Mouse (Mus musculus) small intestine, adult 2 months (tissue): ENCODE results near the gene Cdc42ep2. TPM values are rescaled to one million over a fixed set of nuclear protein-coding genes. Genes with fewer than 3 reads are reported as not detected.

Experiments
- H3K27ac ChIP-seq: fragments of 200-500 bp; 2 replicates; pipeline ENCODE4 v1.5.1; 2012; ENCODE audit warnings: low read depth, low read length, control low read depth, inconsistent platforms; ENCODE audit not compliant: insufficient read depth
- H3K27me3 ChIP-seq: fragments of 200-500 bp; 2 replicates; pipeline ENCODE4 v1.6.1; 2012; ENCODE audit warnings: mild to moderate bottlenecking, moderate library complexity, low read length, inconsistent platforms; ENCODE audit not compliant: control insufficient read depth, insufficient read depth
- H3K36me3 ChIP-seq: fragments of 200-500 bp; 2 replicates; pipeline ENCODE4 v1.6.1; 2012; ENCODE audit warnings: mild to moderate bottlenecking, low read length, control low read depth, inconsistent platforms; ENCODE audit not compliant: control insufficient read depth, insufficient read depth
- H3K4me1 ChIP-seq: fragments of 200-500 bp; 2 replicates; pipeline ENCODE4 v1.6.1; 2012; ENCODE audit warnings: low read length, inconsistent platforms, mixed read lengths; ENCODE audit not compliant: control insufficient read depth, insufficient read depth, insufficient read length
- H3K4me3 ChIP-seq: fragments of 200-500 bp; 2 replicates; pipeline ENCODE4 v1.5.1; 2012; ENCODE audit warnings: low read depth, mild to moderate bottlenecking, control low read depth, inconsistent platforms, low read length, moderate library complexity
- CTCF ChIP-seq: fragments of 200-500 bp; IDR thresholded peaks from 2 replicates; pipeline ENCODE4 v1.5.1; 2012; ENCODE audit warnings: low read depth, mild to moderate bottlenecking, control low read depth, inconsistent platforms, low read length, moderate library complexity, mixed read lengths; ENCODE audit not compliant: insufficient replicate concordance, insufficient read length; ENCODE audit errors: extremely low read depth
- POLR2A ChIP-seq: fragments of 200-500 bp; IDR thresholded peaks from 2 replicates; pipeline ENCODE4 v1.6.1; 2012; ENCODE audit warnings: low read depth, mild to moderate bottlenecking, control low read depth, inconsistent platforms, low read length, moderate library complexity
- WGBS: fragments of 180-500 bp; shearing (Covaris S2); methylation state at CpG from one replicate; pipeline ENCODE4 v1.1.7; 2018; 5-methylcytosine and 5-hydroxymethylcytosine counted together
- polyA plus RNA-seq: library from polyadenylated mRNA; depleted of rRNA; stranded (reverse); fragments of >200 nt; gene quantifications from 2 replicates; pipeline ENCODE4 v1.2.3, GENCODE M21; 2012

Cdc42ep2 gene
- polyA plus RNA-seq, 1 experiment, result 30.6 TPM

GRCm38 (mm10) chr19:5881155-5881554, 43.5 kb downstream of the Cdc42ep2 start:
- H3K27ac ChIP-seq, result peak overlapping the region; percentile 98
- TF ChIP-seq CTCF (no peak), POLR2A (no peak; the same call in 1 of the 2 replicates)
- no peak overlapping the region for H3K4me3 ChIP-seq
- peaks cover 55% of the 10 kb centered on the region for H3K4me1 ChIP-seq
- WGBS, result 33% methylated on average over 6 of the region's 6 CpGs
- no peaks in the 10 kb centered on the region for H3K27me3 ChIP-seq
- peaks cover 35% of the 10 kb centered on the region for H3K36me3 ChIP-seq

GRCm38 (mm10) chr19:5879735-5880134, 44.9 kb downstream of the Cdc42ep2 start:
- H3K4me3 ChIP-seq, result peak overlapping the region; percentile 54
- peaks cover 53% of the 10 kb centered on the region for H3K4me1 ChIP-seq
- H3K27me3 ChIP-seq, result no peaks in the 10 kb centered on the region
- WGBS, result 87% methylated on average over 7 of the region's 7 CpGs
- TF ChIP-seq CTCF, result no peak
- no peak for TF ChIP-seq POLR2A
- H3K36me3 ChIP-seq, result peaks cover 28% of the 10 kb centered on the region
- peak overlapping the region; percentile 98 for H3K27ac ChIP-seq

GRCm38 (mm10) chr19:5878916-5879315, 45.7 kb downstream of the Cdc42ep2 start:
- WGBS, result 26% methylated on average over 3 of the region's 3 CpGs
- H3K27ac ChIP-seq, result peak overlapping the region; percentile 98
- no peak for TF ChIP-seq CTCF
- no peak for TF ChIP-seq POLR2A
- no peaks in the 10 kb centered on the region for H3K27me3 ChIP-seq
- H3K4me3 ChIP-seq, result peak overlapping the region; percentile 62
- peaks cover 24% of the 10 kb centered on the region for H3K36me3 ChIP-seq
- peaks cover 47% of the 10 kb centered on the region for H3K4me1 ChIP-seq

GRCm38 (mm10) chr19:5878362-5878722, 46.3 kb downstream of the Cdc42ep2 start:
- Histone ChIP-seq H3K27me3 (no peaks in the 10 kb centered on the region), H3K4me3 (peak overlapping the region; percentile 62), H3K27ac (peak overlapping the region; percentile 98), H3K36me3 (peaks cover 22% of the 10 kb centered on the region), H3K4me1 (peaks cover 41% of the 10 kb centered on the region)
- 11% methylated on average over 7 of the region's 7 CpGs for WGBS
- TF ChIP-seq POLR2A, result peak; percentile 42; the same call in 1 of the 2 replicates
- no peak for TF ChIP-seq CTCF

- peak within 1 kb of the TSS; percentile 62 for H3K4me3 ChIP-seq
- no peaks in the 10 kb centered on the region for H3K27me3 ChIP-seq
- H3K36me3 ChIP-seq, result peaks cover 21% of the 10 kb centered on the region
- TF ChIP-seq CTCF (peak; percentile 75; the same call in 1 of the 2 replicates), POLR2A (no peak; the same call in 1 of the 2 replicates)
- peaks cover 43% of the 10 kb centered on the region for H3K4me1 ChIP-seq
- H3K27ac ChIP-seq, result peak within 1 kb of the TSS; percentile 98
- 33% methylated on average over 15 of the region's 15 CpGs for WGBS
These were observed 46.8 kb downstream of the Cdc42ep2 start, which contains the start of gene Slc25a45 for GRCm38 (mm10) chr19:5877618-5878361. Gene Slc25a45 (plus strand): TSS chr19:5877808.

- WGBS, result under 1% methylated on average over 37 of the region's 37 CpGs
- Histone ChIP-seq H3K27ac (peak within 1 kb of the TSS; percentile 43; the same call in 1 of the 2 replicates), H3K36me3 (peaks cover 14% of the 10 kb centered on the region), H3K27me3 (no peaks in the 10 kb centered on the region), H3K4me1 (peaks cover 28% of the 10 kb centered on the region), H3K4me3 (peak within 1 kb of the TSS; percentile 85)
- TF ChIP-seq POLR2A (peak; percentile 65), CTCF (no peak)
These were observed 49.6 kb downstream of the Cdc42ep2 start, which contains the start of gene Frmd8 for GRCm38 (mm10) chr19:5874969-5875480. Gene Frmd8 (minus strand): TSS chr19:5875274.

GRCm38 (mm10) chr19:5874391-5874968, 50.1 kb downstream of the Cdc42ep2 start:
- H3K4me1 ChIP-seq, result peaks cover 23% of the 10 kb centered on the region
- no peaks in the 10 kb centered on the region for H3K27me3 ChIP-seq
- 3% methylated on average over 13 of the region's 13 CpGs for WGBS
- TF ChIP-seq POLR2A (no peak), CTCF (no peak)
- H3K27ac ChIP-seq, result peak overlapping the region; percentile 43; the same call in 1 of the 2 replicates
- H3K4me3 ChIP-seq, result peak overlapping the region; percentile 85
- H3K36me3 ChIP-seq, result peaks cover 15% of the 10 kb centered on the region
